Mouse (Mus musculus): ENCODE measurements around the gene 1110004F10Rik.

DNA sequence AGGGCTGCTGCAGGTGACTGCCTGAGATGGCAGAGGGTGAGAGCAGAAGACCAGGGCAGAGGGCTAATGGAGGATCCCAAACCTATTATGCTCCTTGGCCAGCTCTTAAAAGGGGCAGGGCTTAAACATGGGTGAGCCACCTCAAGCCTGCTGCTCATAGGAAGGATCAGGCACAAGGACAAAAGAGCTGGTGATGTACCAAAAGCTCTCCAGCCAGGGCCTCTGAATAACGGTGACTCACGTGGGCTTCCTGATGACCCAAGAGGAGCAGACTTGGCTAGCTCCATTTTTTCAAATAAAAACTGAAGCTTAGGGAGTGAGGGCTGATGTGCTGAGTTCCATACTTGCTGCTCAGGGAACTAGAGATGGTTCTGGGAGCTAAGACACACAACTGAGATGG is 76.8 kb downstream of the 1110004F10Rik start:
- no peak for TF ChIP-seq POLR2A (IDR thresholded peaks at IDR 0.05; ENCODE audit: insufficient read length, low read depth)
- TF ChIP-seq MYOD1 (IDR thresholded peaks at IDR 0.05; ENCODE audit: control insufficient read depth in 1 of 3, insufficient read length in 2 of 3, low read depth in 2 of 3), result no peak
- TF ChIP-seq CEBPB (IDR thresholded peaks at IDR 0.05; ENCODE audit: insufficient read depth, poor library complexity, severe bottlenecking), result no peak
- TF ChIP-seq E2F4 (IDR thresholded peaks at IDR 0.05; ENCODE audit: insufficient read depth), result no peak
